Comparison of ENCODE assay signal across 17 mouse cellular contexts in genomic region chr6:39240956-39241355, GRCm38 (mm10). TPM values are rescaled to one million over a fixed set of nuclear protein-coding genes. Genes with fewer than 3 reads are reported as not detected.
DNase-seq lines count a peak whose midpoint lies in the region; ATAC-seq and TF ChIP-seq lines count a peak whose summit lies in the region.
"Had no signal": no experiment of that assay in that cellular context is flagged by ENCODE, and none has a peak within 500 bp of the region (broad histone marks: within the 10 kb centered on the region; RNA-seq: fewer than 3 reads in every experiment).

No protein-coding gene starts in this region.

- H3K36me3 ChIP-seq in neural tube, embryonic 15.5 days: no peaks in the 10 kb centered on the region
- H3K36me3 ChIP-seq: embryonic facial prominence, embryonic 12.5 days; forebrain, embryonic 12.5 days; heart, embryonic 10.5 days; hindbrain, embryonic 12.5 days; intestine, embryonic 15.5 days had no signal

- no peak overlapping the region for H3K4me3 ChIP-seq in layer of hippocampus, adult 2 months
- H3K4me3 ChIP-seq in brown adipose tissue, adult 24 weeks (ENCODE audit: insufficient read depth, low read depth, low read length): no peak overlapping the region
- H3K4me3 ChIP-seq in neural tube, embryonic 15.5 days (replicated peaks): no peak overlapping the region
- H3K4me3 ChIP-seq: embryonic facial prominence, embryonic 12.5 days; forebrain, embryonic 12.5 days; heart, embryonic 10.5 days; hindbrain, embryonic 12.5 days; intestine, embryonic 15.5 days had no signal

- H3K9me3 ChIP-seq in neural tube, embryonic 15.5 days (replicated peaks): no peaks in the 10 kb centered on the region
- H3K9me3 ChIP-seq: embryonic facial prominence, embryonic 12.5 days; forebrain, embryonic 12.5 days; heart, embryonic 10.5 days; hindbrain, embryonic 12.5 days; intestine, embryonic 15.5 days had no signal

- peaks cover 23% of the 10 kb centered on the region for H3K4me1 ChIP-seq in brown adipose tissue, adult 24 weeks (ENCODE audit: control insufficient read depth, insufficient read depth, insufficient read length, low read length)
- peaks cover 22% of the 10 kb centered on the region for H3K4me1 ChIP-seq in neural tube, embryonic 15.5 days

- 73% methylated on average over 3 of the region's 3 CpGs for WGBS in neural tube, embryonic 15.5 days

- H3K27me3 ChIP-seq in neural tube, embryonic 15.5 days (replicated peaks): no peaks in the 10 kb centered on the region
- H3K27me3 ChIP-seq: embryonic facial prominence, embryonic 12.5 days; hindbrain, embryonic 12.5 days; intestine, embryonic 15.5 days had no signal

- no peak for TF ChIP-seq CTCF in layer of hippocampus, adult 2 months (conservative IDR thresholded peaks at IDR 0.05)

- H3K9ac ChIP-seq in neural tube, embryonic 15.5 days (replicated peaks): no peak overlapping the region
- H3K9ac ChIP-seq: embryonic facial prominence, embryonic 12.5 days; forebrain, embryonic 12.5 days; hindbrain, embryonic 12.5 days; intestine, embryonic 15.5 days had no signal

- ATAC-seq in neural tube, embryonic 15.5 days (ENCODE audit: low FRiP score): peak; percentile 1; the same call in 1 of the 2 replicates
- ATAC-seq: forebrain, embryonic 16.5 days; hindbrain, embryonic 16.5 days; intestine, embryonic 15.5 days had no signal

- H3K27ac ChIP-seq in layer of hippocampus, adult 2 months: peak overlapping the region; percentile 86
- H3K27ac ChIP-seq in brown adipose tissue, adult 24 weeks (replicated peaks; ENCODE audit: low read depth, low read length): peak overlapping the region; percentile 7
- peak overlapping the region; percentile 45; the same call in 1 of the 2 replicates for H3K27ac ChIP-seq in neural tube, embryonic 15.5 days (replicated peaks)
- H3K27ac ChIP-seq: embryonic facial prominence, embryonic 12.5 days; forebrain, embryonic 12.5 days; heart, embryonic 10.5 days; hindbrain, embryonic 12.5 days; intestine, embryonic 15.5 days had no signal

- DNase-seq in layer of hippocampus, adult 2 months (ENCODE audit: low spot score in 2 of 2): no peak
- no peak for DNase-seq in layer of hippocampus, postnatal 25 days (ENCODE audit: extremely low spot score in 1 of 2, low spot score in 1 of 2)
- peak; percentile 61 for DNase-seq in CD4-positive, CD25-positive, alpha-beta regulatory T cell, adult 2 months (ENCODE audit: low read depth, low spot score)
- DNase-seq in heart, adult 18-20 months: no peak
- no peak for DNase-seq in left cerebral cortex, adult 11 months (ENCODE audit: low spot score)
- DNase-seq: cerebellum, adult 18-20 months; embryo, embryonic 11 days; gastrocnemius, postnatal 25 days had no signal

- H3K4me2 ChIP-seq in neural tube, embryonic 15.5 days: no peak overlapping the region
- H3K4me2 ChIP-seq: embryonic facial prominence, embryonic 12.5 days; forebrain, embryonic 12.5 days; hindbrain, embryonic 12.5 days; intestine, embryonic 15.5 days had no signal

RNA-seq across cellular contexts. Expression of gene Kdm7a, which starts 34.4 kb away (rescaled TPM):
- total RNA-seq in layer of hippocampus, adult 2 months (2021): 10 to 100 TPM; 47.7 to 54.5 TPM
- 10 to 100 TPM; 45.2 to 45.7 TPM for total RNA-seq in layer of hippocampus, postnatal 25 days (2021)
- 9.5 and 12.2 TPM in 2 replicates for polyA plus RNA-seq in brown adipose tissue, adult 24 weeks (2012; ENCODE audit: insufficient read depth, insufficient read length, missing spikeins)
- 3.9 and 4.1 TPM in 2 replicates for polyA plus RNA-seq in neural tube, embryonic 15.5 days (2015; fragmentation: Nextera tagmentation; extraction: Ambion mirVana)
- total RNA-seq in heart, adult 18-20 months (2021): 10 to 100 TPM; 18.7 to 18.8 TPM

Comparison
In these comparisons a context has a peak if more than half of its experiments do, and no peak if none do; other contexts are left out.
1. H3K27ac ChIP-seq: peak in every context shown above with its lines; median percentile 86 in layer of hippocampus, adult 2 months; 45 in neural tube, embryonic 15.5 days; 7 in brown adipose tissue, adult 24 weeks.